Mouse (Mus musculus) kidney, adult 2 months (tissue): ENCODE results near the gene Arl4a. TPM values are rescaled to one million over a fixed set of nuclear protein-coding genes. Genes with fewer than 3 reads are reported as not detected.

Source experiments
- DNase-seq: peaks from one replicate; pipeline ENCODE4 v3.0.0; 2021
- H3K27ac ChIP-seq: fragments of 200-500 bp; 2 replicates; pipeline ENCODE4 v1.5.1; 2012; ENCODE audit warnings: low read depth, low read length, control low read depth, inconsistent platforms; ENCODE audit not compliant: insufficient read depth
- H3K27me3 ChIP-seq: fragments of 200-500 bp; replicated peaks from 2 replicates; pipeline ENCODE4 v1.6.1; 2012; ENCODE audit warnings: mild to moderate bottlenecking, moderate library complexity, low read length, inconsistent platforms; ENCODE audit not compliant: control insufficient read depth, insufficient read depth
- H3K36me3 ChIP-seq: fragments of 200-500 bp; 2 replicates; pipeline ENCODE4 v1.6.1; 2012; ENCODE audit warnings: mild to moderate bottlenecking, moderate library complexity, low read length, inconsistent platforms; ENCODE audit not compliant: control insufficient read depth, insufficient read depth
- H3K4me1 ChIP-seq: fragments of 200-500 bp; 2 replicates; pipeline ENCODE4 v1.6.1; 2011; ENCODE audit warnings: low read length; ENCODE audit not compliant: control insufficient read depth, insufficient read depth
- H3K4me3 ChIP-seq: fragments of 200-500 bp; 2 replicates; pipeline ENCODE4 v1.5.1; 2011; ENCODE audit warnings: mild to moderate bottlenecking, low read depth, low read length, control low read depth; ENCODE audit not compliant: insufficient read depth
- CTCF ChIP-seq: fragments of 200-500 bp; conservative IDR thresholded peaks from 2 replicates; pipeline ENCODE4 v1.5.1; 2011; ENCODE audit warnings: low read depth, mild to moderate bottlenecking, control low read depth, low read length, moderate library complexity, mixed read lengths; ENCODE audit not compliant: insufficient read depth, insufficient read length
- POLR2A ChIP-seq: fragments of 200-500 bp; IDR thresholded peaks from one replicate; pipeline ENCODE4 v1.6.1; 2011; ENCODE audit warnings: low read depth, low read length, control low read depth
- whole genome bisulfite sequencing: fragments of 180-500 bp; shearing (Covaris S2); methylation state at CpG from one replicate; pipeline ENCODE4 v1.1.7; 2018; 5-methylcytosine and 5-hydroxymethylcytosine counted together
- polyA plus RNA-seq: library from polyadenylated mRNA; depleted of rRNA; stranded (reverse); fragments of >200 nt; gene quantifications from 2 replicates; pipeline ENCODE4 v1.2.3, GENCODE M21; 2012; rRNA removed

Gene Arl4a
- polyA plus RNA-seq: 11.6 and 12.4 TPM in 2 replicates

DNA sequence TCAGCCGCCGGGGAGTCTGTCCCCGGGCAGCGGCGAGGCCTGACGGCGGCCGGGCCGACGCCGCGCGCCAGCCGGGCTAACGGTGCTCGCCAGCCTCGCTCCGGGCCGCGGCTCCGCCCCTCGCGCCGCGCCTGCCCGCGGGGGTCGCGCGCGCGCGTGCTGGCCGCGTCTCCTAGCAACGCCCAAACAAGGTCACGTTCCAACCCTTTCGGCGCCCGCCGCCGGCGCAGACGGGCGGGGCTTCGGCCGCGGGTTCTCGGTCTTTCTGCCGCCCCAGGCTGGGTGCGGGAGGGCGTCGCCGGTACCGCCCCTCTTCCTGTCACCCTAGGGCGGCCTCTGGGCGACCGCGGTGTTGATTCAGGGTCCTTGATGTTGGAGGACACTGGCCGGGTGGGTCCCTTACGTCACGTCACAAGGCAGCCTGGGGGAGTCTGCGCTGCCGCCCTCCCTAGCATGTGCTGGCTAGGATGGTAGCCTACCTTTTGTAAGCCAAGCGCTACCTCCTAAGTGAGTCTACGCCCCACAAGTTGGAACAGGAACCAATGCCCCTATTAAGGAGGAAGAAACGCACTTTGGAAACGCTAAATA, at the start of gene Arl4a:
Gene Arl4a (minus strand): TSS at position 150 of the 588 bp plus-strand sequence.
- WGBS: under 1% methylated on average over 68 of the region's 68 CpGs
- DNase-seq: peak; percentile 94
- H3K27ac ChIP-seq: peak within 1 kb of the TSS; percentile 86
- H3K4me1 ChIP-seq: peaks cover 7% of the 10 kb centered on the region
- peak within 1 kb of the TSS; percentile 92 for H3K4me3 ChIP-seq
- no peaks in the 10 kb centered on the region for H3K36me3 ChIP-seq
- TF ChIP-seq CTCF (no peak), POLR2A (no peak)
- H3K27me3 ChIP-seq: no peaks in the 10 kb centered on the region

DNA sequence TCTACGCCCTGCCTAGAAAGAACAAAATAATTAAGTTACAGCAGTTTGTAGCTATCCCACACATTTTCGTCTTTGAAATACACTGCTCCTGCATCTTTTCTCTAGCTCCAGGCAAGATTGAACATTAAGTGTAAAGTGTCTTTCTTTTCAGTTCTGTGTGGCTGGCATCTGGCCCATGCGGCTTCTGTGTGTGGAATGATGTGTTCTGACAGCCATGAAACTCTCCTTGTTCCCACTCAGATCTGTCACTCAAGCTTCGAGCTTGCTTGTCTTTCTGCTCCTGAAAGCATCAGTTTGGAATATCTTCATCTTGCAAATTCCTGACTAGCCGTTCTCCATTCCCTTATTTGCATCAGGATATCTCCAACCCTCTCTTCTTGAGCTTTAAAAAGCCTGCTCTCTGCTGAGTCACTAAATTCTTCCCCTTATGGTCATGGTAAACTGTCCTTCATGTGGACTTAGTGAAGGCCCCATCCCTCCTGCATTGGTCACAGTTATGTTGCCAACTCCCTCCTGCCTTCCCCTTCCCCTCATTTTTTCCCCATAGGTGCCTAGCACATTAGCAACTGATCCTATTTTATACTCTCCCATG, 48.0 kb upstream of the Arl4a start:
- peak; percentile 7 for DNase-seq
- no peak overlapping the region for H3K4me3 ChIP-seq
- TF ChIP-seq CTCF: no peak
- TF ChIP-seq POLR2A: no peak
- H3K36me3 ChIP-seq: no peaks in the 10 kb centered on the region
- no peaks in the 10 kb centered on the region for H3K4me1 ChIP-seq
- H3K27ac ChIP-seq: no peak overlapping the region
- H3K27me3 ChIP-seq: no peaks in the 10 kb centered on the region
- WGBS: 75% methylated on average over 5 of the region's 5 CpGs

GRCm38 (mm10) chr12:40082453-40083238, 44.8 kb upstream of the Arl4a start:
- H3K27ac ChIP-seq: no peak overlapping the region
- H3K4me1 ChIP-seq: no peaks in the 10 kb centered on the region
- DNase-seq: peak; percentile 29
- H3K27me3 ChIP-seq: no peaks in the 10 kb centered on the region
- no peak overlapping the region for H3K4me3 ChIP-seq
- 34% methylated on average over 6 of the region's 6 CpGs for WGBS
- no peak for TF ChIP-seq POLR2A
- TF ChIP-seq CTCF: no peak
- no peaks in the 10 kb centered on the region for H3K36me3 ChIP-seq

- H3K36me3 ChIP-seq: no peaks in the 10 kb centered on the region
- no peak overlapping the region for H3K27ac ChIP-seq
- no peaks in the 10 kb centered on the region for H3K27me3 ChIP-seq
- H3K4me1 ChIP-seq: no peaks in the 10 kb centered on the region
- 74% methylated on average over 5 of the region's 5 CpGs for WGBS
- no peak for DNase-seq
- H3K4me3 ChIP-seq: no peak overlapping the region
- TF ChIP-seq POLR2A: no peak
- TF ChIP-seq CTCF: no peak
Measured at GRCm38 (mm10) chr12:40082048-40082447, 44.2 kb upstream of the Arl4a start.

- Histone ChIP-seq H3K4me1 (no peaks in the 10 kb centered on the region; the same call in 1 of the 2 replicates), H3K27me3 (no peaks in the 10 kb centered on the region), H3K27ac (no peak overlapping the region), H3K36me3 (no peaks in the 10 kb centered on the region), H3K4me3 (no peak overlapping the region)
- 28% methylated on average over 5 of the region's 5 CpGs for WGBS
- no peak for TF ChIP-seq CTCF
- TF ChIP-seq POLR2A: no peak
- DNase-seq: peak; percentile 8
Measured at GRCm38 (mm10) chr12:40073660-40074059, 35.8 kb upstream of the Arl4a start.

GRCm38 (mm10) chr12:40047024-40047423, 9.2 kb upstream of the Arl4a start:
- H3K27ac ChIP-seq: no peak overlapping the region

More at GRCm38 (mm10) chr12:40047024-40047423, 9.2 kb upstream of the Arl4a start:
- H3K4me3 ChIP-seq: no peak overlapping the region
- H3K27me3 ChIP-seq: no peaks in the 10 kb centered on the region
- 64% methylated on average over 1 of the region's 1 CpGs for WGBS
- DNase-seq: no peak
- H3K36me3 ChIP-seq: no peaks in the 10 kb centered on the region
- H3K4me1 ChIP-seq: peaks cover 6% of the 10 kb centered on the region; the same call in 1 of the 2 replicates
- TF ChIP-seq POLR2A (no peak), CTCF (no peak)
